Mouse (Mus musculus) hindbrain, embryonic 15.5 days (tissue): ENCODE data around the gene Gm9837. TPM values are rescaled to one million over a fixed set of nuclear protein-coding genes. Genes with fewer than 3 reads are reported as not detected.

Experiments
- ATAC-seq: fragments of 200-750 bp; cut with Nextera tagmentation; 2 replicates; pipeline ENCODE4 v1.8.0; 2017; ENCODE audit warnings: low read depth, moderate number of reproducible peaks, moderate TSS enrichment; ENCODE audit not compliant: low FRiP score
- H3K27ac ChIP-seq: fragments of 300-500 bp; sonication (generic); replicated peaks from 2 replicates; pipeline ENCODE4 v1.5.1; 2015; ENCODE audit warnings: mild to moderate bottlenecking, inconsistent platforms
- H3K27me3 ChIP-seq: fragments of 300-500 bp; sonication (generic); 2 replicates; pipeline ENCODE4 v1.6.1; 2015; ENCODE audit warnings: control low read depth, inconsistent platforms
- H3K36me3 ChIP-seq: fragments of 300-500 bp; sonication (generic); 2 replicates; pipeline ENCODE4 v1.6.1; 2015; ENCODE audit warnings: control low read depth, inconsistent platforms
- H3K4me1 ChIP-seq: fragments of 300-500 bp; sonication (generic); replicated peaks from 2 replicates; pipeline ENCODE4 v1.6.1; 2015; ENCODE audit warnings: control low read depth, inconsistent platforms
- H3K4me2 ChIP-seq: fragments of 300-500 bp; sonication (generic); 2 replicates; pipeline ENCODE4 v1.6.1; 2015; ENCODE audit warnings: moderate library complexity, mild to moderate bottlenecking, inconsistent platforms
- H3K4me3 ChIP-seq: fragments of 300-500 bp; sonication (generic); 2 replicates; pipeline ENCODE4 v1.5.1; 2015; ENCODE audit warnings: mild to moderate bottlenecking, inconsistent platforms
- H3K9ac ChIP-seq: fragments of 300-500 bp; sonication (generic); 2 replicates; pipeline ENCODE4 v1.6.1; 2015; ENCODE audit warnings: inconsistent platforms
- H3K9me3 ChIP-seq: fragments of 300-500 bp; sonication (generic); 2 replicates; pipeline ENCODE4 v1.6.1; 2016; ENCODE audit warnings: control low read depth, inconsistent platforms
- whole genome bisulfite sequencing: fragments of 180-500 bp; shearing (Covaris S2); methylation state at CpG from one replicate; pipeline ENCODE4 v1.1.7; 2015; 5-methylcytosine and 5-hydroxymethylcytosine counted together
- polyA plus RNA-seq: library from polyadenylated mRNA; unstranded; fragments of >200 nt; fragmentation: Nextera tagmentation; extraction: Ambion mirVana; gene quantifications from 2 replicates; pipeline ENCODE4 v1.2.1, GENCODE M21; 2015

The Gm9837 gene
- polyA plus RNA-seq = not detected in 2 replicates

GRCm38 (mm10) chr11:53469968-53470695, at the start of gene Gm9837:
TSS of gene Gm9837 (minus strand) at chr11:53470479.
- peaks cover 18% of the 10 kb centered on the region for H3K4me1 ChIP-seq
- peak; percentile 81 for ATAC-seq
- no peaks in the 10 kb centered on the region for H3K9me3 ChIP-seq
- peak within 1 kb of the TSS; percentile 21 for H3K4me3 ChIP-seq
- H3K27ac ChIP-seq = peak within 1 kb of the TSS; percentile 55
- 2% methylated on average over 29 of the region's 29 CpGs for WGBS
- no peaks in the 10 kb centered on the region for H3K36me3 ChIP-seq
- H3K9ac ChIP-seq = 0 out of 2 replicates have a peak within 1 kb of the TSS, but pooled peaks have one; percentile 29
- H3K27me3 ChIP-seq = peaks cover 35% of the 10 kb centered on the region
- H3K4me2 ChIP-seq = peak within 1 kb of the TSS; percentile 55

- Histone ChIP-seq H3K4me3 (peak within 1 kb of the TSS; percentile 92), H3K36me3 (no peaks in the 10 kb centered on the region), H3K9me3 (no peaks in the 10 kb centered on the region), H3K4me2 (peak within 1 kb of the TSS; percentile 94), H3K27me3 (peaks cover 10% of the 10 kb centered on the region; the same call in 1 of the 2 replicates), H3K4me1 (peaks cover 51% of the 10 kb centered on the region), H3K9ac (peak within 1 kb of the TSS; percentile 90), H3K27ac (peak within 1 kb of the TSS; percentile 79)
- ATAC-seq = peak; percentile 91
- 5% methylated on average over 67 of the region's 79 CpGs for WGBS
Observed at GRCm38 (mm10) chr11:53519207-53520121, 49.2 kb upstream of the Gm9837 start, which contains the start of gene Sept8. TSS of gene Sept8 (plus strand) at chr11:53519257.

GRCm38 (mm10) chr11:53518759-53519158, 48.5 kb upstream of the Gm9837 start:
- Histone ChIP-seq H3K4me1 (peaks cover 44% of the 10 kb centered on the region), H3K9ac (no peak overlapping the region), H3K36me3 (no peaks in the 10 kb centered on the region), H3K27ac (no peak overlapping the region), H3K27me3 (peaks cover 14% of the 10 kb centered on the region; the same call in 1 of the 2 replicates), H3K4me3 (peak overlapping the region; percentile 92; the same call in 1 of the 2 replicates), H3K4me2 (peak overlapping the region; percentile 94; the same call in 1 of the 2 replicates), H3K9me3 (no peaks in the 10 kb centered on the region)
- no peak for ATAC-seq
- WGBS = 52% methylated on average over 5 of the region's 5 CpGs

GRCm38 (mm10) chr11:53516775-53517627, 46.7 kb upstream of the Gm9837 start:
- H3K36me3 ChIP-seq = no peaks in the 10 kb centered on the region

GRCm38 (mm10) chr11:53510351-53510750, 40.1 kb upstream of the Gm9837 start:
- ATAC-seq = no peak
- WGBS = 49% methylated on average over 5 of the region's 5 CpGs
- H3K27me3 ChIP-seq = peaks cover 14% of the 10 kb centered on the region; the same call in 1 of the 2 replicates
- no peak overlapping the region for H3K9ac ChIP-seq
- H3K36me3 ChIP-seq = no peaks in the 10 kb centered on the region
- no peak overlapping the region for H3K4me3 ChIP-seq
- H3K9me3 ChIP-seq = no peaks in the 10 kb centered on the region
- H3K4me1 ChIP-seq = peaks cover 2% of the 10 kb centered on the region; the same call in 1 of the 2 replicates
- H3K27ac ChIP-seq = no peak overlapping the region
- no peak overlapping the region for H3K4me2 ChIP-seq

More at GRCm38 (mm10) chr11:53516775-53517627, 46.7 kb upstream of the Gm9837 start:
- Histone ChIP-seq H3K9me3 (no peaks in the 10 kb centered on the region), H3K4me2 (no peak overlapping the region), H3K4me3 (no peak overlapping the region), H3K4me1 (peaks cover 28% of the 10 kb centered on the region), H3K27me3 (peaks cover 16% of the 10 kb centered on the region; the same call in 1 of the 2 replicates), H3K9ac (no peak overlapping the region), H3K27ac (no peak overlapping the region)
- ATAC-seq = no peak
- 41% methylated on average over 8 of the region's 8 CpGs for WGBS

GRCm38 (mm10) chr11:53508591-53508990, 38.3 kb upstream of the Gm9837 start:
- H3K4me2 ChIP-seq = no peak overlapping the region
- peaks cover 2% of the 10 kb centered on the region; the same call in 1 of the 2 replicates for H3K4me1 ChIP-seq
- no peak overlapping the region for H3K9ac ChIP-seq
- no peaks in the 10 kb centered on the region for H3K9me3 ChIP-seq
- peaks cover 7% of the 10 kb centered on the region; the same call in 1 of the 2 replicates for H3K27me3 ChIP-seq
- H3K27ac ChIP-seq = no peak overlapping the region
- WGBS = 71% methylated on average over 3 of the region's 3 CpGs
- H3K36me3 ChIP-seq = no peaks in the 10 kb centered on the region
- ATAC-seq = no peak
- no peak overlapping the region for H3K4me3 ChIP-seq

- Histone ChIP-seq H3K36me3 (no peaks in the 10 kb centered on the region), H3K9me3 (no peaks in the 10 kb centered on the region), H3K27ac (no peak overlapping the region), H3K27me3 (peaks cover 7% of the 10 kb centered on the region; the same call in 1 of the 2 replicates), H3K4me3 (no peak overlapping the region), H3K4me1 (peaks cover 2% of the 10 kb centered on the region; the same call in 1 of the 2 replicates), H3K9ac (no peak overlapping the region), H3K4me2 (no peak overlapping the region)
- ATAC-seq = no peak
- WGBS = 36% methylated on average over 7 of the region's 7 CpGs
Observed at GRCm38 (mm10) chr11:53508152-53508551, 37.9 kb upstream of the Gm9837 start.

GRCm38 (mm10) chr11:53507098-53507805, 37.0 kb upstream of the Gm9837 start:
- no peak overlapping the region for H3K4me2 ChIP-seq
- no peak overlapping the region for H3K9ac ChIP-seq
- no peaks in the 10 kb centered on the region for H3K9me3 ChIP-seq
- ATAC-seq = no peak
- H3K27me3 ChIP-seq = peaks cover 7% of the 10 kb centered on the region; the same call in 1 of the 2 replicates
- 83% methylated on average over 9 of the region's 9 CpGs for WGBS
- H3K4me1 ChIP-seq = peaks cover 2% of the 10 kb centered on the region; the same call in 1 of the 2 replicates
- H3K36me3 ChIP-seq = no peaks in the 10 kb centered on the region
- H3K4me3 ChIP-seq = no peak overlapping the region
- no peak overlapping the region for H3K27ac ChIP-seq

GRCm38 (mm10) chr11:53505026-53505663, 34.9 kb upstream of the Gm9837 start:
- 30% methylated on average over 5 of the region's 5 CpGs for WGBS
- no peak overlapping the region for H3K27ac ChIP-seq
- peak; percentile 66; the same call in 1 of the 2 replicates for ATAC-seq

GRCm38 (mm10) chr11:53504376-53504775, 34.1 kb upstream of the Gm9837 start:
- Histone ChIP-seq H3K27me3 (peaks cover 22% of the 10 kb centered on the region), H3K4me1 (peaks cover 2% of the 10 kb centered on the region; the same call in 1 of the 2 replicates), H3K4me3 (no peak overlapping the region), H3K9me3 (no peaks in the 10 kb centered on the region), H3K4me2 (no peak overlapping the region), H3K36me3 (no peaks in the 10 kb centered on the region), H3K9ac (no peak overlapping the region), H3K27ac (no peak overlapping the region)
- no peak for ATAC-seq
- 95% methylated on average over 8 of the region's 8 CpGs for WGBS

More at GRCm38 (mm10) chr11:53505026-53505663, 34.9 kb upstream of the Gm9837 start:
- no peak overlapping the region for H3K9ac ChIP-seq
- H3K9me3 ChIP-seq = no peaks in the 10 kb centered on the region
- no peak overlapping the region for H3K4me3 ChIP-seq
- peaks cover 2% of the 10 kb centered on the region; the same call in 1 of the 2 replicates for H3K4me1 ChIP-seq
- no peak overlapping the region for H3K4me2 ChIP-seq
- peaks cover 15% of the 10 kb centered on the region for H3K27me3 ChIP-seq
- no peaks in the 10 kb centered on the region for H3K36me3 ChIP-seq
